Mouse (Mus musculus): ENCODE data around the gene Tnfrsf1b. TPM values are rescaled to one million over a fixed set of nuclear protein-coding genes. Genes with fewer than 3 reads are reported as not detected.

Tnfrsf1b gene
- polyA plus RNA-seq, 1 experiment = 9.7 TPM

DNA sequence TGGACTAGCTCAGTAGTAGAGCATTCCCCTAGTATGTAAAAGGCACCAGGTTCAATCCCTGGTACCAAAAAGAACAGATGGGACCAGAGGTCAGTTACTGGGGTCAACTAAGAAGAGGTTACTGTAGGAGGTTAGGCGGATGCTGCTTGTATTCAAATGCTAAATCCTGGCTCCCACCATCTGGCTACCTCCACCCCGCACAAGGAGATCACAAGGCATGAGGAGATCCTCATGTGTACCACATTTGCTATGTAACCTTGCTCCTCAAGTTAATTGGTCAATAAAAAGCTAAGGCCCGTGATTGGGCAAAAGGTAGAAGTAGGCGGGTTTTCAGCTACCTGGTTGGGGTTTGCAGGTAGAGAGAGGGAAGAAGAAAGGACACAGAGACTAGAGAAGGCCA, 25.0 kb upstream of the Tnfrsf1b start:
- H3K27me3 ChIP-seq (ENCODE audit: control insufficient read depth, insufficient read depth, insufficient read length) = no peaks in the 10 kb centered on the region
- no peaks in the 10 kb centered on the region for H3K79me2 ChIP-seq (ENCODE audit: control insufficient read depth, insufficient read depth)
- H3K36me3 ChIP-seq (ENCODE audit: control insufficient read depth, insufficient read depth) = no peaks in the 10 kb centered on the region
- no peak overlapping the region for H3ac ChIP-seq (ENCODE audit: control insufficient read depth, insufficient read length)
- TF ChIP-seq TCF12 (IDR thresholded peaks at IDR 0.05; ENCODE audit: insufficient read depth, poor library complexity, severe bottlenecking) (no peak), MYOG (IDR thresholded peaks at IDR 0.05; ENCODE audit: control insufficient read depth in 1 of 3, insufficient read depth in 1 of 3, insufficient read length in 2 of 3, low read depth in 2 of 3) (no peak), USF1 (IDR thresholded peaks at IDR 0.05; ENCODE audit: low read depth) (no peak), MAX (IDR thresholded peaks at IDR 0.05; ENCODE audit: low read depth) (no peak), TCF3 (IDR thresholded peaks at IDR 0.05; ENCODE audit: insufficient read length, low read depth) (no peak), E2F4 (IDR thresholded peaks at IDR 0.05; ENCODE audit: insufficient read depth) (no peak), MYOD1 (IDR thresholded peaks at IDR 0.05; ENCODE audit: control insufficient read depth in 1 of 3, insufficient read length in 2 of 3, low read depth in 2 of 3) (no peak), POLR2A (IDR thresholded peaks at IDR 0.05; ENCODE audit: insufficient read length, low read depth) (no peak), POLR2AphosphoS2 (IDR thresholded peaks at IDR 0.05; ENCODE audit: insufficient read length, low read depth) (no peak), CEBPB (IDR thresholded peaks at IDR 0.05; ENCODE audit: insufficient read depth, poor library complexity, severe bottlenecking) (no peak), REST (IDR thresholded peaks at IDR 0.05; ENCODE audit: insufficient read depth, insufficient read length) (no peak), SRF (IDR thresholded peaks at IDR 0.05; ENCODE audit: control insufficient read depth, insufficient read length, low read depth) (no peak)
- H3K4me2 ChIP-seq (ENCODE audit: low read depth) = no peak overlapping the region
- no peak overlapping the region for H3K4me3 ChIP-seq

DNA sequence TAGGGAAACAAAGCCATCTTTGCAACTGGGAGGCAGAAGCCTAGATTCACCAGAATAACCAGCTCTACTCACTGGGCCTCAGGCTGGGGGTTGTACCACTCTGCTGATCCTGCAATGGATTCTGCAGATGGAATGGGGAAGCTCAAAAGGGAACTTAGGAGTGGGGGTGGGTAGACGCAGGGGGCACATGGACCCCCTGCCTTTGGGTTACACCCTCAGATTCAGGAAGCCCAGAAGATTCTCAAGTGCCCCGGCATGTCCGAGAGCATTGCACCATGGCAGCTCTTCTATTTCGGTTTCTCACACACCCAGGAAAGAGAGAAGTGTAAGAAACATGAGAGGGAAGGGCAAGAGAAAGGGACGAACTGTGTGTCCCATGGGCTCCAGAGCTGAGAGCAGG, 23.5 kb upstream of the Tnfrsf1b start:
- no peaks in the 10 kb centered on the region for H3K36me3 ChIP-seq (ENCODE audit: control insufficient read depth, insufficient read depth)
- no peak overlapping the region for H3K4me2 ChIP-seq (ENCODE audit: low read depth)
- H3K27me3 ChIP-seq (ENCODE audit: control insufficient read depth, insufficient read depth, insufficient read length) = no peaks in the 10 kb centered on the region
- H3K4me3 ChIP-seq = no peak overlapping the region
- no peaks in the 10 kb centered on the region for H3K79me2 ChIP-seq (ENCODE audit: control insufficient read depth, insufficient read depth)
- TF ChIP-seq POLR2A (IDR thresholded peaks at IDR 0.05; ENCODE audit: insufficient read length, low read depth) (no peak), SRF (IDR thresholded peaks at IDR 0.05; ENCODE audit: control insufficient read depth, insufficient read length, low read depth) (no peak), REST (IDR thresholded peaks at IDR 0.05; ENCODE audit: insufficient read depth, insufficient read length) (no peak)
- no peak overlapping the region for H3ac ChIP-seq (ENCODE audit: control insufficient read depth, insufficient read length)

DNA sequence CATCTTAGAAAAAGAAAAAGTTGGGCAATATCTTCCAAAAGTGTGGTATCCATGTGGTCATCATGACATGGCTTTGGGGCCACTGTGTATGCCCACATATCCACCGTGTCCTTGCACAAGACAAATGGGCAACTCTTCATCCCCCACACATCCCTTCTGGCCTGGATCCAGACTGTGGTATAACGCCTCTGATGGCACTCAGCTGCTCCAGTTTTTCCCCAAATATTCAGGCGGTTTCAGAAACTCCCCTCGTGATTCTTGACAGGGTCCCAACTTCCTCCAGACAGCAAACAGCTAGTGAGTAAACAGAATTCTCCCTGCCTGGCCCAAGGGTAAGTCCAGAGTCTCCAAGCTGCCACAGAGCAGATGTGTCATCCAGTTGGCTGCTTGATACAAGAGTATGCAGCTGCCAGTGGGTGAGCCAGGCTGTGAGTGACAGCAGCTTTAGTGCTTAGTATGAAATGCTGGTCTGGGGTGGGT, 21.0 kb upstream of the Tnfrsf1b start:
- TF ChIP-seq REST (IDR thresholded peaks at IDR 0.05; ENCODE audit: insufficient read depth, insufficient read length) (no peak), SRF (IDR thresholded peaks at IDR 0.05; ENCODE audit: control insufficient read depth, insufficient read length, low read depth) (no peak), MYOD1 (IDR thresholded peaks at IDR 0.05; ENCODE audit: control insufficient read depth in 1 of 3, insufficient read length in 2 of 3, low read depth in 2 of 3) (peak; percentile 8 to 58 (median 53)), MYOG (IDR thresholded peaks at IDR 0.05; ENCODE audit: control insufficient read depth in 1 of 3, insufficient read depth in 1 of 3, insufficient read length in 2 of 3, low read depth in 2 of 3) (peak in 1 of 3 experiments; percentile 40)
- no peak overlapping the region for H3K4me3 ChIP-seq
- H3K27me3 ChIP-seq (ENCODE audit: control insufficient read depth, insufficient read depth, insufficient read length) = no peaks in the 10 kb centered on the region
- peak overlapping the region; percentile 30 for H3K4me2 ChIP-seq (ENCODE audit: low read depth)
- H3K79me2 ChIP-seq (ENCODE audit: control insufficient read depth, insufficient read depth) = no peaks in the 10 kb centered on the region
- H3ac ChIP-seq (ENCODE audit: control insufficient read depth, insufficient read length) = no peak overlapping the region
- H3K36me3 ChIP-seq (ENCODE audit: control insufficient read depth, insufficient read depth) = no peaks in the 10 kb centered on the region

- Histone ChIP-seq H3ac (ENCODE audit: control insufficient read depth, insufficient read length) (no peak overlapping the region), H3K4me3 (no peak overlapping the region)
- TF ChIP-seq MAX (IDR thresholded peaks at IDR 0.05; ENCODE audit: low read depth) (no peak), USF1 (IDR thresholded peaks at IDR 0.05; ENCODE audit: low read depth) (no peak), TCF12 (IDR thresholded peaks at IDR 0.05; ENCODE audit: insufficient read depth, poor library complexity, severe bottlenecking) (no peak), CEBPB (IDR thresholded peaks at IDR 0.05; ENCODE audit: insufficient read depth, poor library complexity, severe bottlenecking) (no peak), REST (IDR thresholded peaks at IDR 0.05; ENCODE audit: insufficient read depth, insufficient read length) (no peak), MYOG (IDR thresholded peaks at IDR 0.05; ENCODE audit: control insufficient read depth in 1 of 3, insufficient read depth in 1 of 3, insufficient read length in 2 of 3, low read depth in 2 of 3) (no peak), TCF3 (IDR thresholded peaks at IDR 0.05; ENCODE audit: insufficient read length, low read depth) (no peak), POLR2A (IDR thresholded peaks at IDR 0.05; ENCODE audit: insufficient read length, low read depth) (no peak), MYOD1 (IDR thresholded peaks at IDR 0.05; ENCODE audit: control insufficient read depth in 1 of 3, insufficient read length in 2 of 3, low read depth in 2 of 3) (no peak), E2F4 (IDR thresholded peaks at IDR 0.05; ENCODE audit: insufficient read depth) (no peak), SRF (IDR thresholded peaks at IDR 0.05; ENCODE audit: control insufficient read depth, insufficient read length, low read depth) (no peak), POLR2AphosphoS2 (IDR thresholded peaks at IDR 0.05; ENCODE audit: insufficient read length, low read depth) (no peak)
These were observed 19.8 kb upstream of the Tnfrsf1b start for GRCm38 (mm10) chr4:145266505-145266904.

DNA sequence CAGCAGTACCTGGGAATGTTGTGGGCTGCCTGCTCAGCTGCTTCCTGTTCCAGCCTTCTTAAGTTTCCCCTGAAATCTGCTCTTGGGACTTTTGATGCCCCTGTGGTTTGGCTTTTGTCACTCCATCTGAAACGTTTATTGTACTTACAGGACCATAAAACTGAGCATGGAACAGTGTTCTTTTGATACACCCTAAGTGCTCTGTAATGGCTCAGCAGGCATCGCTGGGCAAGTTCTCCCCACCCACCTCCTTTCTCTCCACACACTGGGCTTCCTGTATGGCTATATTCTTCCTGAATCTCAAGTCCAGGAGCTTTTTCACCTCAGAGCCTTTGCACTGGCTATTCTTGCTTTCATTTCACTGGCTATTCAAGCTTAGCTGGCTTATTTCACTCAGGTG, 18.1 kb upstream of the Tnfrsf1b start:
- Histone ChIP-seq H3K79me2 (ENCODE audit: control insufficient read depth, insufficient read depth) (no peaks in the 10 kb centered on the region), H3K4me3 (no peak overlapping the region), H3K36me3 (ENCODE audit: control insufficient read depth, insufficient read depth) (no peaks in the 10 kb centered on the region), H3ac (ENCODE audit: control insufficient read depth, insufficient read length) (no peak overlapping the region), H3K27me3 (ENCODE audit: control insufficient read depth, insufficient read depth, insufficient read length) (no peaks in the 10 kb centered on the region), H3K4me2 (ENCODE audit: low read depth) (no peak overlapping the region)
- TF ChIP-seq TCF3 (IDR thresholded peaks at IDR 0.05; ENCODE audit: insufficient read length, low read depth) = no peak

More at GRCm38 (mm10) chr4:145266505-145266904, 19.8 kb upstream of the Tnfrsf1b start:
- Histone ChIP-seq H3K27me3 (ENCODE audit: control insufficient read depth, insufficient read depth, insufficient read length) (no peaks in the 10 kb centered on the region), H3K79me2 (ENCODE audit: control insufficient read depth, insufficient read depth) (no peaks in the 10 kb centered on the region), H3K36me3 (ENCODE audit: control insufficient read depth, insufficient read depth) (no peaks in the 10 kb centered on the region), H3K4me2 (ENCODE audit: low read depth) (no peak overlapping the region)
